Mouse (Mus musculus): Measurements from ENCODE around the gene Kcnk15. TPM values are rescaled to one million over a fixed set of nuclear protein-coding genes. Genes with fewer than 3 reads are reported as not detected.

The Kcnk15 gene
- polyA plus RNA-seq (2014; fragmentation: Nextera tagmentation; extraction: Ambion mirVana) = not detected in 2 replicates

DNA sequence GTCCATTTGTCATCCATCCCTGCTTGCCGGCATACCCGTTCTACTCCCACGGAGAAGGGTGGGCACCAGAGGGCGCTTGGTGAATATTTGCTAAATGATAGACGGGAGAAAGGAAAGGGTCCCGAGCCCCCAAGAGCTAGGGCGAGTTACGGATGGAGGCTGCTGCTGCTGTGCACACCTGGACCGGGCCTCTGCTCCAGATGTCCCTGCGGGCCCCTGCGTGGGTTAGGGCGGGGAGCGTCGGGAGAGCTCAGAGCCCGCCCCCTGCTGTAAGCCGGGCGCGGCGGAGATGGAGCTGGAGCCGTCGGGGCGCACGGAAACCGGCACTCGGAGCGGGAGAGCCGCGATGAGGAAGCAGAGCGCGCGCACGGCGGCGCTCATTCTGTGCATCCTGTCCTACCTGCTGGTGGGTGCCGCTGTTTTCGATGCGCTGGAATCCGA is at the start of gene Kcnk15:
TSS of gene Kcnk15 (plus strand) at position 191 of the 441 bp plus-strand sequence.
- Histone ChIP-seq H3K27me3 (ENCODE audit: control insufficient read depth, insufficient read depth, low read length) (peaks cover 76% of the 10 kb centered on the region), H3K4me3 (replicated peaks; ENCODE audit: low read depth, low read length) (peak within 1 kb of the TSS; percentile 24), H3K36me3 (ENCODE audit: control insufficient read depth, insufficient read depth, low read length) (no peaks in the 10 kb centered on the region), H3K9me3 (ENCODE audit: control insufficient read depth, low read length) (no peaks in the 10 kb centered on the region), H3K27ac (replicated peaks; ENCODE audit: low read depth, low read length) (no peak within 1 kb of the TSS), H3K4me1 (ENCODE audit: control insufficient read depth, insufficient read depth, low read length) (no peaks in the 10 kb centered on the region), H3K4me2 (ENCODE audit: low read length) (peak within 1 kb of the TSS; percentile 37), H3K9ac (replicated peaks; ENCODE audit: low read length) (no peak within 1 kb of the TSS)
- peak; percentile 81 for DNase-seq
- ATAC-seq (ENCODE audit: low FRiP score, low TSS enrichment) = no peak
- 1% methylated on average over 38 of the region's 38 CpGs for WGBS

DNA sequence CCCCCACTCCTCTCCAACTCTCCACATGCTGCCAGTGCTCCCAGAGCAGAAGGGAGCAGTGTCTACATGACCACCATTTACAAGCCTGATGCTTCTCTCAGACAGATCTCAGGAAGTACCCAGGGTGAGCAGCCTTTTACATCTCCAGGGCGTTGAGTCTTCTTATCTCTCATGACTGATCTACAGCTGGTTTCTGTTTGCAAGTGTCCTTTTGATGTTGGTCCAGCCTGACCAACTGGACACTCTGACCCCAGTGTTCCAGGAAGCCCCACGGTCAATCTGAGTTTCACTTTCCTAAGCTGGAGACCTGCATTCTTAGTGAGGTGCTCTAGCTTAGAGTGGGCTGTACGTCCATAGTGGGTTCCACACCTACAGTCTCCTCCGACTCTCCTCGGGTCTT is 49.6 kb upstream of the Kcnk15 start:
- Histone ChIP-seq H3K27ac (replicated peaks; ENCODE audit: low read depth, low read length) (no peak overlapping the region), H3K9me3 (ENCODE audit: control insufficient read depth, low read length) (no peaks in the 10 kb centered on the region), H3K4me2 (ENCODE audit: low read length) (no peak overlapping the region), H3K36me3 (ENCODE audit: control insufficient read depth, insufficient read depth, low read length) (no peaks in the 10 kb centered on the region), H3K4me3 (replicated peaks; ENCODE audit: low read depth, low read length) (no peak overlapping the region), H3K9ac (replicated peaks; ENCODE audit: low read length) (no peak overlapping the region), H3K4me1 (ENCODE audit: control insufficient read depth, insufficient read depth, low read length) (no peaks in the 10 kb centered on the region), H3K27me3 (ENCODE audit: control insufficient read depth, insufficient read depth, low read length) (no peaks in the 10 kb centered on the region)
- no peak for DNase-seq
- no peak for ATAC-seq (ENCODE audit: low FRiP score, low TSS enrichment)
- 85% methylated on average over 5 of the region's 5 CpGs for WGBS

DNA sequence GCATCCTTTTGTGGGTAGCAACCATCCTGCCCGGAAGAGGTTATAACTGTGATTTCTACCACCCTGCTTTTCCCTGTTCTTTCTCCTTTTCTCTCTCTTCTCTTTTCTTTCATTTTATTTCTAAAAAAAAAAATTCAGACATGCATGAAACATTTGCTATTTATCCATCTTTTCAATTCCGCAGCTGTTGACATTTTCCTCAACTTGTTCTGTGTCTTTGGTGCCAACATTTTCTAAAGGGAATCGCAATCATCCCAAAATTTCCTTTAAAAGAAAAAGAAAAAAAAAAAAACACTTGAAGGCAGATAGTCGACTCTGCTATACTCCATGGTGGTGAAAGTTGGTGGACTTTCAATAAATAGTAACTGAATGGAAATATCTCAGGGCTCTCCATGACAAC is 44.3 kb upstream of the Kcnk15 start:
- H3K36me3 ChIP-seq (ENCODE audit: control insufficient read depth, insufficient read depth, low read length) = no peaks in the 10 kb centered on the region
- 87% methylated on average over 4 of the region's 4 CpGs for WGBS
- H3K4me3 ChIP-seq (replicated peaks; ENCODE audit: low read depth, low read length) = no peak overlapping the region
- no peak for DNase-seq
- H3K4me2 ChIP-seq (ENCODE audit: low read length) = no peak overlapping the region
- ATAC-seq (ENCODE audit: low FRiP score, low TSS enrichment) = no peak
- no peaks in the 10 kb centered on the region for H3K9me3 ChIP-seq (ENCODE audit: control insufficient read depth, low read length)
- no peaks in the 10 kb centered on the region for H3K4me1 ChIP-seq (ENCODE audit: control insufficient read depth, insufficient read depth, low read length)
- H3K9ac ChIP-seq (replicated peaks; ENCODE audit: low read length) = no peak overlapping the region
- no peak overlapping the region for H3K27ac ChIP-seq (replicated peaks; ENCODE audit: low read depth, low read length)
- no peaks in the 10 kb centered on the region for H3K27me3 ChIP-seq (ENCODE audit: control insufficient read depth, insufficient read depth, low read length)

DNA sequence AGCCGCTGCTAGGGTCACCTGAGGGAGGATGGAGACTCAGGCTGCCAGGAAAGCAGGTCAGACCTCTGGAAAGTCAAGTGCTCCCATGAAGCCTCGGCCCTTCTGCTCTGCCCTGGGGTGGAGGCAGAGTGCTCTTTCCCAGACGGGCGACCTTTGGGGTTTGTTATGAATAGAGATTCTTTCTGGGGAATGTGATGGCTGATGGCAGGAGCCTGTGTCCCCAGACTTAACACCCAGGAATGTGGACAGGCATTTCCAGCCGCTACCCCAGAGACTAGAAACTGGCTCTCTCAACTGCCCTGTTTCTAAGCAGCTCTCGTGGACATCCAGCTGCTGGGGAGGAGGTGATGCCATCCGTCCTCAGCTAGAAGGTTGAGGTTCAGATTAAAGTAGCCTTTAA is 43.7 kb upstream of the Kcnk15 start:
- Histone ChIP-seq H3K27me3 (ENCODE audit: control insufficient read depth, insufficient read depth, low read length) (no peaks in the 10 kb centered on the region), H3K4me3 (replicated peaks; ENCODE audit: low read depth, low read length) (no peak overlapping the region), H3K36me3 (ENCODE audit: control insufficient read depth, insufficient read depth, low read length) (no peaks in the 10 kb centered on the region), H3K9me3 (ENCODE audit: control insufficient read depth, low read length) (no peaks in the 10 kb centered on the region), H3K4me1 (ENCODE audit: control insufficient read depth, insufficient read depth, low read length) (no peaks in the 10 kb centered on the region), H3K4me2 (ENCODE audit: low read length) (no peak overlapping the region), H3K9ac (replicated peaks; ENCODE audit: low read length) (no peak overlapping the region), H3K27ac (replicated peaks; ENCODE audit: low read depth, low read length) (no peak overlapping the region)
- ATAC-seq (ENCODE audit: low FRiP score, low TSS enrichment) (no peak), DNase-seq (no peak)
- 69% methylated on average over 7 of the region's 7 CpGs for WGBS

GRCm38 (mm10) chr2:163813077-163813476 is 40.4 kb upstream of the Kcnk15 start:
- no peak for DNase-seq
- Histone ChIP-seq H3K36me3 (ENCODE audit: control insufficient read depth, insufficient read depth, low read length) (no peaks in the 10 kb centered on the region), H3K4me2 (ENCODE audit: low read length) (no peak overlapping the region), H3K9ac (replicated peaks; ENCODE audit: low read length) (no peak overlapping the region), H3K27ac (replicated peaks; ENCODE audit: low read depth, low read length) (no peak overlapping the region), H3K4me3 (replicated peaks; ENCODE audit: low read depth, low read length) (no peak overlapping the region), H3K4me1 (ENCODE audit: control insufficient read depth, insufficient read depth, low read length) (no peaks in the 10 kb centered on the region), H3K27me3 (ENCODE audit: control insufficient read depth, insufficient read depth, low read length) (no peaks in the 10 kb centered on the region), H3K9me3 (ENCODE audit: control insufficient read depth, low read length) (no peaks in the 10 kb centered on the region)
- no peak for ATAC-seq (ENCODE audit: low FRiP score, low TSS enrichment)
- WGBS = 64% methylated on average over 5 of the region's 5 CpGs

DNA sequence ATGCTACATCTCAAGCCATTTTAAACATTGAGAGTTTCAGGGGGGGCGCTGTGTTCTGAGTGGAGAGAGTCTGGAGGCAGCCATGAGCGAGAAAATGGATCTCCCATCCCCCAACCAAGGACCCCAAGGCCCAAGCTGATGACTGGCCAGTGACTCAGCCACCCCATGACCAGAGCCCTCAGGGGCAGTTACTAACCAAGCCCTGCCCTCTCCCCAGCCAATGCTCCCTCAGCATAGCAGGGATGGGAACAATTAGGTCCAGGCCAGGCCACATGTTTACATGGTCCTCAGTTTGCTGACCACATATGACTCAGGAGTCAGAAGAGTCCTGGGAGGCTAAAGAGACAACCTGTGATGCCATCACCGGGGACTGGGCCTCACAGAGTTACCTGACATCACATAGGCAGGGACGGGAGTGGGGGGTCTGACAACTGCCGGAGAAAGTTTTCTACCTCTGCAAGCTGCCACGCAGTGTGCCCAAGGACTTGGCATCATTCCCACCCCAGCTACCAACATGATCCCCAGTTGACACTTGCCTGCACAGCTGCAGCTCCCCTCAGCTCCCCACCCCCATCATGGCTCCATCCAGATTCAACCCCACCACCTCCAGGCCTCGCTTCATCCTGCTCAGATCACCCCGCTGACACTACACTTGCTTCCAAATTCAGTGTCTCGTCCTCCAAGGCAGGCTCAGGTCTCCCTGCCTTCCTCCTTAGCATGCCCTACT is 38.5 kb upstream of the Kcnk15 start:
- DNase-seq (no peak), ATAC-seq (ENCODE audit: low FRiP score, low TSS enrichment) (no peak)
- Histone ChIP-seq H3K4me3 (replicated peaks; ENCODE audit: low read depth, low read length) (no peak overlapping the region), H3K4me1 (ENCODE audit: control insufficient read depth, insufficient read depth, low read length) (no peaks in the 10 kb centered on the region), H3K27me3 (ENCODE audit: control insufficient read depth, insufficient read depth, low read length) (no peaks in the 10 kb centered on the region), H3K9ac (replicated peaks; ENCODE audit: low read length) (no peak overlapping the region), H3K27ac (replicated peaks; ENCODE audit: low read depth, low read length) (no peak overlapping the region), H3K4me2 (ENCODE audit: low read length) (no peak overlapping the region), H3K9me3 (ENCODE audit: control insufficient read depth, low read length) (no peaks in the 10 kb centered on the region), H3K36me3 (ENCODE audit: control insufficient read depth, insufficient read depth, low read length) (no peaks in the 10 kb centered on the region)
- WGBS = 86% methylated on average over 9 of the region's 9 CpGs

DNA sequence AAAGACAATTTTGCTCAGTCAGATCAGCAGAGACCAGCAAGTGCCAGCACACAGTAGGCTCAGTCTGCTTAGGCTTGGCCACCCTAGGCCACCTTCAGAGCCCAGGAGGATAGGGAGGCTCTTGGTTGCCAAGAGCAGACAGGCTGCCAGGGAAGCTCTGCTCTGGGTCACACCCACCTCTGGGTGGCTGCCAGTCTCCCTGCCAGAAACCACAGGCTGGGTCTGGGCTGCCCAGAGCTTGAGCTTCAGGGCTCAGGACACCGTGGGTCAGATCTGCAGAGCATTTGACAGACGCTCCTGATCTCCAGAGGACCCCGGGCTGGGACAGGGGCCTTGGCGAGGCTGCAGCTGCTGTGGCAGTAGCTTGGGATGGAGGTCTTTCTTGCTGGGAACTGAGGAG is 32.8 kb upstream of the Kcnk15 start, which contains the start of gene Ccn5:
TSS of gene Ccn5 (plus strand) at position 255 of the 400 bp plus-strand sequence.
- DNase-seq (no peak), ATAC-seq (ENCODE audit: low FRiP score, low TSS enrichment) (no peak)
- WGBS = 82% methylated on average over 4 of the region's 4 CpGs
- Histone ChIP-seq H3K4me2 (ENCODE audit: low read length) (no peak within 1 kb of the TSS), H3K9ac (replicated peaks; ENCODE audit: low read length) (no peak within 1 kb of the TSS), H3K4me3 (replicated peaks; ENCODE audit: low read depth, low read length) (no peak within 1 kb of the TSS), H3K9me3 (ENCODE audit: control insufficient read depth, low read length) (no peaks in the 10 kb centered on the region), H3K27me3 (ENCODE audit: control insufficient read depth, insufficient read depth, low read length) (no peaks in the 10 kb centered on the region), H3K4me1 (ENCODE audit: control insufficient read depth, insufficient read depth, low read length) (no peaks in the 10 kb centered on the region), H3K36me3 (ENCODE audit: control insufficient read depth, insufficient read depth, low read length) (no peaks in the 10 kb centered on the region), H3K27ac (replicated peaks; ENCODE audit: low read depth, low read length) (no peak within 1 kb of the TSS)

GRCm38 (mm10) chr2:163823248-163823647 is 30.2 kb upstream of the Kcnk15 start:
- H3K4me3 ChIP-seq (replicated peaks; ENCODE audit: low read depth, low read length) = no peak overlapping the region
- H3K27ac ChIP-seq (replicated peaks; ENCODE audit: low read depth, low read length) = no peak overlapping the region
- no peak overlapping the region for H3K9ac ChIP-seq (replicated peaks; ENCODE audit: low read length)
- ATAC-seq (ENCODE audit: low FRiP score, low TSS enrichment) (no peak), DNase-seq (peak; percentile 77)
- H3K9me3 ChIP-seq (ENCODE audit: control insufficient read depth, low read length) = no peaks in the 10 kb centered on the region
- H3K27me3 ChIP-seq (ENCODE audit: control insufficient read depth, insufficient read depth, low read length) = no peaks in the 10 kb centered on the region
- H3K4me2 ChIP-seq (ENCODE audit: low read length) = no peak overlapping the region
- WGBS = 12% methylated on average over 4 of the region's 4 CpGs
- H3K4me1 ChIP-seq (ENCODE audit: control insufficient read depth, insufficient read depth, low read length) = no peaks in the 10 kb centered on the region
- H3K36me3 ChIP-seq (ENCODE audit: control insufficient read depth, insufficient read depth, low read length) = no peaks in the 10 kb centered on the region

DNA sequence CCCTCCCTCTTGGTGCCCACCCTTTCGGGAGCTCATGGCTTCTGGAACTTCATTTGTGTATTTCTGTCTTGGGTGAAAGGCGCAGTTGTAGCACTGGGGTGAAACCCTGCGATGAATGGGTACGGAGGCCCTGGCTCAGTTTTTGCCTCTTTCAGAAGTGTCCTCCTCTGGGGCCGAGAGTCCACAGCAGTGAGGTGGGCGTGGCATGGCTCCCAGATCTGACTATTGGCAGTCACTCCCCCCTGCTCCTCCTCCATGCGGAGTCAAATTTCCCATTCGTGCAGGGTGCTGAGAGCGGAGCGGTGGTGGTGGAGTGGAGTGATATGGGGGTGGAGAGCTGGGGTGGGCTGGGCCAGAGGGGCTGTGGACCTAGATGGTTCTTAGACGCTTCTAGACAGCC is 29.7 kb upstream of the Kcnk15 start:
- no peaks in the 10 kb centered on the region for H3K27me3 ChIP-seq (ENCODE audit: control insufficient read depth, insufficient read depth, low read length)
- no peaks in the 10 kb centered on the region for H3K36me3 ChIP-seq (ENCODE audit: control insufficient read depth, insufficient read depth, low read length)
- DNase-seq (peak; percentile 15), ATAC-seq (ENCODE audit: low FRiP score, low TSS enrichment) (no peak)
- H3K4me1 ChIP-seq (ENCODE audit: control insufficient read depth, insufficient read depth, low read length) = no peaks in the 10 kb centered on the region
- no peak overlapping the region for H3K4me3 ChIP-seq (replicated peaks; ENCODE audit: low read depth, low read length)
- H3K9me3 ChIP-seq (ENCODE audit: control insufficient read depth, low read length) = no peaks in the 10 kb centered on the region
- 18% methylated on average over 11 of the region's 11 CpGs for WGBS
- no peak overlapping the region for H3K4me2 ChIP-seq (ENCODE audit: low read length)
- H3K9ac ChIP-seq (replicated peaks; ENCODE audit: low read length) = no peak overlapping the region
- no peak overlapping the region for H3K27ac ChIP-seq (replicated peaks; ENCODE audit: low read depth, low read length)
